Mouse (Mus musculus) ZHBTc4 (cell line): ENCODE data around the gene Hectd3.

Experiments
- DNase-seq: peaks from one replicate; pipeline ENCODE4 v3.0.0-alpha.2; 2011; ENCODE audit warnings: low read depth, low spot score

The Hectd3 gene

DNA sequence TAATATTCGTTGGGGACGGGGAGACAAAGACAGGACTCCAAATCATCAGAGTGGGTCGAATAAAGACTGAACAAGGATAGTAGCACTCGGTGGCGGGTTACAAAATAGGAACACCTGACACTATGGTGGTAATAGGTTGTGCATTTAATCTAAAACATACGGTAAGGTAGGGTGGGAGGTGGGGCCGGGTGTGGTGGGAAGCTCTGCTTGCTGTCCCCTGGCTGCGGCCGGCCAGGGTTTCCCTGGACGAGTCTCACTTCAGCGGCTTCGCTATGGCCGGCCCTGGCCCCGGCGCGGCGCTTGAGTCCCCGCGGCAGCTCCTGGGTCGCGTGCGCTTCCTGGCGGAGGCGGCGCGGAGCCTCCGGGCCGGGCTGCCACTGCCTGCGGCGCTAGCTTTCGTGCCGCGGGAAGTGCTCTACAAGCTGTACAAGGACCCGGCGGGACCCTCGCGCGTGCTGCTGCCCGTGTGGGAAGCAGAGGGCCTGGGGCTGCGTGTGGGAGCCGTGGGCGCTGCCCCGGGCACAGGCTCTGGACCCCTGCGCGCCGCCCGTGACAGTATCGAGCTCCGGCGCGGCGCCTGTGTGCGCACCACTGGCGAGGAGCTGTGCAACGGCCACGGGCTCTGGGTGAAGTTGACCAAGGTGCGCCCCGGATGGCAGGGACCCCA, at the start of gene Hectd3:
TSS of gene Hectd3 (plus strand) at position 187 of the 667 bp plus-strand sequence.
- DNase-seq: peak; percentile 75

DNA sequence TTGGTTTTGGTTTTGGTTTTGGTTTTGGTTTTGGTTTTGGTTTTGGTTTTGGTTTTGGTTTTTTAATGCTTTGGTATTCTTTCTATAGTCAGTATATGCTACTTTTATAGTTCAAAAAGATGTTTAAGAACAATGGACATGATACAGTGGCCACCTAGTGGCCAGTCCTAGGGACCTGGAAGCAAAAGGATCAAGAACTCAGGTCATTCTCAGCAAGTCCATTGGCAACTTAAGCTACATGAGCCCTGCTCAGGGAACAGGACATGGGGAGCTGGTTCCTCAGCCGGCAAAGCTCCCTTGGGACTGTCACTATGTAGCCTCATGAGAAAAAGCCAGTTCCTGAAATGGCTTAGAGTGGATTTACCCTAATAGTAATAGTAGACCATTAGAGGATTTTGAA, 43.5 kb upstream of the Hectd3 start:
- DNase-seq: no peak

DNA sequence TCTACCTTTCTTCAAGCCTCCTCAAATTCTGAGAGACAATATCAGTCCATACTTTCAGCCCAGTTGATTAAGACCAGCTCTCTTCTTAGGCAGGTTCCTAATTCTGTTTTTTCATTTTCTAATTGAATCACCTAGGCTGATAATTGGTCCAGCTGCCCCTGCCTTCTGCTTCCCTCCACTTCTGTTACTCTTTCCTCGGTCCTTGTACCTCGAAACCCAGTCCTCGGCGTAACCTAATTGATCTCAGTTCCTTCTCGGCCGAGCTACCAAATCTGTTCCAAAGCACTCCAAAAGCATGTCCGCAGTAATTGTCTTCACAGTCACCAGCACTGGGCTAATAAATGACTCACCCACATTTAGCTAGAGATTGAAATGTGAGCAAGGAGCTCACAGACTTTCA, 40.2 kb upstream of the Hectd3 start:
- no peak for DNase-seq

- no peak for DNase-seq
These were observed 18.6 kb upstream of the Hectd3 start for GRCm38 (mm10) chr4:116976503-116976902.

GRCm38 (mm10) chr4:116985681-116986080, 9.4 kb upstream of the Hectd3 start:
- DNase-seq: no peak

- DNase-seq: peak; percentile 96
These were observed 8.6 kb upstream of the Hectd3 start for GRCm38 (mm10) chr4:116986400-116987121.

- DNase-seq: no peak
These were observed 8.0 kb upstream of the Hectd3 start for GRCm38 (mm10) chr4:116987122-116987456.

DNA sequence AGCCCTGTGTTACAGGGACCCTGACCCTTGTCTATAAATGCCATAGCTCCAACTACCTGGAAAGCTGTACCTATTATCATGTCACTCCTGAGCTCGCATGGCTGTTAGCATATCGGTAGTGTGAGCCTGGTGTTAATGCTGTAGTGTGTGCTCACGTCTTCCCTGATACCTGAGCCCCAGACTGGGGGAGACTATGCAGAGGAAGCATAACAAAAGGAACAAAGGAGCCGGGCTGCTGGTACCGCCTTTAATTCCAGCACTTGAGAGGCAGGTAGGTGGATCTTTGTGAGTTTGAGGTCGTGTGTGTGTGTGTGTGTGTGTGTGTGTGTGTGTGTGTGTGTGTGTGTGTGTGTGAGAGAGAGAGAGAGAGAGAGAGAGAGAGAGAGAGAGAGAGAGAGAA, 5.4 kb upstream of the Hectd3 start:
- peak; percentile 50 for DNase-seq

DNA sequence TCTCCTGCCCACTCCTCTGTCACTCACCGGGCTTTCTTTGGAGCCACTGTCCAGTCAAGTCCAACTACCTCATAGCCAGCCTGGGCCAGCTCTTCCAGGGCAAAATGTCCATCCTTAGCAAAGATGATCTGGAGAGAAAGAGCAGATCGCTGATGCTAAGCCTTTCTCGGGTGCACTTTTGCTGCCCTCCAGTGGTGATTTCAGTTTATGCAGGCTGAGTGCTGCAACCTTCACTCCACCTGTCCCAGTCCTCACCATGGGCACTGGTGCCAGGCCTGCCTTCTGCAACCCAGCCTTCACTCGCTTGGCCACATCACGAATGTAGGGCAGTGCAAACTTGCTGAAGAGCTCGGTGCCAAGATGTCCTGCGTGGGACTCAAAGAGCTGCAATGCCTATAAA, 3.8 kb upstream of the Hectd3 start:
- peak; percentile 78 for DNase-seq

DNA sequence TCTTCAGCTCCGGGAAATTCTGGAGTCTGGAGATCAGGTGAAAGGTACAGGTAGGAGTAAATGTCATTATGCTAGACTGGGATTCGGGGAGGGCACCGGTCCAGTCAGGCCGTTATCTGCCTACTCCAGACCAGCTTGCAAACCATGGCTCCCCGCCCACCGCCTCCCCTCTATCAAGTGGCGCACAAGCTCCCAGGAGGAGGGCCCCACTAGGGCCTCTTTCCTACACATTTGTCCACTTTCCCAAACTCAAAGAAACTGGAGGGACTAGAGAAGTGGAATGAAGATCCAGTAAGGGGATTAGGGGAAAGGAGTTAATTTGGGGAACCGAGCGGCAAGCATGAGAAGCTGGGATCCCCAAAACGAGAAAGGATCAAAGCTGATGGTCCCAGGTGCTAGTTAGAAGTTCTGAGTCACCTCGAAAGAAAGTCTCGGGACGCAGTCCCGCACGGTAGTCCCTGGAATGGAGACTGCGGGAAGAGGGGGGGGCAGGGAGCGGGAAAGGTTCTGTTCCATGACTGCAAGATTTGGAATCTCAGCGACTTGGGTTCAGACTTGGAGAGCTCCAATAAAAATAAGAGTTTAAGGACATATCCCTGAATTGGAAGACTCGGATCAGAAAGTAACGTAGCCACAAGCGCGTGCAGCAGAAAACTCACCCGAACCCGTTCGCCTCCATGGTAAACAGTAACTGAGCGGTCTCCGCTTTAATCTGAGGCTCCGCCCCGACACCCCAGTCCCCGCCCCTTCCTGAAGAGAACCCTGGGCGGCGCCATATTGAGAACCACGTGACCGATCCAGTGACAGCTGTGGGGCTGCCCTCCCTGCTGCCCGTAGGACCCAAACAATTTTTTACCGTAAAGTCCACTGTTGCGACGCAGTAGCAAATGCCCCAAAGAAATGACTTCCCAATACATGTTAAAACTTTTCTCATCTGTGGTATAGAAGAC, 1.2 kb upstream of the Hectd3 start, which contains the start of gene Urod:
TSS of gene Urod (minus strand) at position 742 of the 950 bp plus-strand sequence.
- peak; percentile 97 for DNase-seq

DNA sequence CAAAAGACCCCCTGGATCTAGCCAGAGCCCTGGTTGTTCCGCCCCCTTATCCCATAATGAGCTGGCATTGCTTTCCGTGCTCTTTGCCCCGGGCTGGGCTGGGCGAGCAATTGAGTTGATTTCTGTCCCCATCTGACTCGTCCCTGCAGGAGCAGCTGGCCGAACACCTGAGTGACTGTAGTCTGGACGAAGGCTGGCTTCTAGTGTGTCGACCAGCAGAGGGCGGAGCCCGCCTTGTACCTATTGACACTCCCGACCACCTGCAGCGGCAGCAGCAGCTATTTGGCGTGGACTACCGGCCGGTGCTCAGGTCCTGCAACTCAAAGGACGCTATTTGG, 650 bp downstream of the Hectd3 start:
- DNase-seq: peak; percentile 73

DNA sequence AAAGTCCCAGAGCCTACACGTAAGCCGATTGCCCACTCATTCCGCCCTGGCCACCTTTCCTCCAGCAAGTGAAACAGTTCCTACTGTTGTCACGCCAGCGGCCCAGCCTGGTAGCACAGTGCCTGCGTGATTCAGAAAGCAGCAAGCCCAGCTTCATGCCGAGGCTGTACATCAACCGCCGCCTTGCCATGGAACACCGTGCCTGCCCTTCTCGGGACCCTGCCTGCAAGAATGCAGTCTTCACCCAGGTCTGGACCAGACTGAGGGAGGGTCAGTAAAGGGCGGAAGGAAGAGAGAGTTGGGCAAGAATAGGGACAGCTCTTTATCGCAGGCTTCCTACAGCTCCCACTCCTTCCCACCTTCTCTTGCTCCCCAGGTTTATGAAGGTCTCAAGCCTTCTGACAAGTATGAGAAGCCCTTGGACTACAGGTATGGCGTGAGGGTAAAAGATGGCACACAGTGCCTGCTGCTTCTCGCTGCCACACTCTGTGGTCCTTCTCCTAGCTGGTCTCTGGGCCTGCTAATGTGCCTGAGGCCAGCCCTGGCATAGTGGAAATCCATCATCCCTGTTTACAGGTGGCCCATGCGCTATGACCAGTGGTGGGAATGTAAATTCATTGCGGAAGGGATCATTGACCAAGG, 4.5 kb downstream of the Hectd3 start:
- no peak for DNase-seq

DNA sequence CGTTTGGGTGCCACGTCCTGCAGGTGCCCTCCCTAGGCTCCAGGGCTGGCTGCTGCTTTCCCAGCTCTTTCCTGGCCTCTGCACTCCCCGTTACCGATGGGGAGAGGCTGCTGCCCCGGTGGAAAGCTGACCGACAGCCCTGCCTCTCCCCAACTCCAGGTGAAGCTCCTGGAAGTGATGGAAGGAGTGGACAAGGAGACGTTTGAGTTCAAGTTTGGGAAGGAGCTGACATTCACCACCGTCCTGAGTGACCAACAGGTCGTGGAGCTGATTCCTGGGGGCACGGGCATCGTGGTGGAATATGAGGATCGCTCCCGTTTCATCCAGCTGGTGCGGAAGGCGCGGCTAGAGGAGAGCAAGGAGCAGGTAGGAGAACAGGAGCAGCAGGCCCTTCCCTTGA, 6.8 kb downstream of the Hectd3 start:
- DNase-seq: no peak

DNA sequence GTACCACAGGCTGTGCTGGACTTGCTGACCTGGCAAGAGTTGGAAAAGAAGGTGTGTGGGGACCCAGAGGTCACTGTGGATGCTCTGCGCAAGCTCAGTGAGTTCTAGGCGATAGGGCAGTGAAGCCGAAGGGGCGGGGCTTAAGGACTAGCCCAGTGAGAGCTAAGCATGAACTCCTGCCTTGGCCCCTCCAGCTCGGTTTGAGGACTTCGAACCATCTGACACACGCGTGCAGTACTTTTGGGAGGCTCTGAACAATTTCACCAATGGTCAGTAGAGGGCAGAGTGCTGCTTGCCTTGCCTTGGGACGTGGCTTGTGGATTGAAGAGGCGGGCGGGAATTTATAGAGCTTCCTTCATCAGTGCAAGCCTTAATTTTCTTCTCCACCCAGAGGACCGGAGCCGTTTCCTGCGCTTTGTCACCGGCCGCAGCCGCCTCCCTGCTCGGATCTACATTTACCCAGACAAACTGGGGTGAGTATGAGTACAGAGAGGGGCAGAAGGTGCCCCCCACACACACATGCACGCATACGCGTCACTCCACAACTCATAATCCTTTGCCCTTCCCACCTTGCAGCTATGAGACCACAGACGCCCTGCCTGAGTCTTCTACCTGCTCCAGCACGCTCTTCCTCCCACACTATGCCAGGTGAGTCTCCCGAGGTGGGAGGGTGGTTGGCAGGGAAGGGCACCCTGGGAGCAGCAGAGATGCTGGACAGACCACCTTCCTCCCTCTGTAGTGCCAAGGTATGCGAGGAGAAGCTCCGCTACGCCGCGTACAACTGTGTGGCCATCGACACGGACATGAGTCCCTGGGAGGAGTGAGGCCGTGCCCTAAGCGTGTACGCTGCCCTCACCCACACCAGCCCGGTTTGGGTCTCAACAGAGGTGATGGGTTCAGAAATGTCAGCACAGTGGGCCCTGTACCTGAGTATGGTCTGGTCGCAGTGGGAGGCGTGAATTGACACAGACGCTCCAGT, 7.7 kb downstream of the Hectd3 start:
- peak; percentile 96 for DNase-seq

DNA sequence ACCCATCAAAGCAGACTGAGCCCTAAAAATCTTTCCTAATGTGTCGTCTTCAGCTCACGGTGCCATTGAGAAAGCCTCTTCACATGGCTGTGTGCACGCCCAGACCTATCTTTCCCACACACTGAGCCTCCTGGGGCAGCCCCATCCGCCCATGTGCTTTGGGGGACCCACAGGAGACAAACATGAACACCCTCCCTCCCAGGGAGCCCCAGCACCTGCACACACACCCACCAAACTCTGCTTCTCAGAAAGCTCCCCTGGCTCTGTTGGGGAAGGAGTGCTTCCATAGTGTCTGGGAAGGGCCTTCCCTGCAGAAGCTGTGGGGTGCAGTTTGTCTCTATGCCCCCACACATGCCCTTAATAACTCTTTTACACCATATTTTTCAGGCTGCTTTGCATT, 9.5 kb downstream of the Hectd3 start:
- DNase-seq: no peak

- peak; percentile 75 for DNase-seq
These were observed 10.7 kb downstream of the Hectd3 start for GRCm38 (mm10) chr4:117005611-117006400.

- no peak for DNase-seq
These were observed 11.9 kb downstream of the Hectd3 start for GRCm38 (mm10) chr4:117007058-117007457.

GRCm38 (mm10) chr4:117010231-117010630, 15.1 kb downstream of the Hectd3 start:
- DNase-seq: no peak

- no peak for DNase-seq
These were observed 18.5 kb downstream of the Hectd3 start for GRCm38 (mm10) chr4:117013596-117013995.

DNA sequence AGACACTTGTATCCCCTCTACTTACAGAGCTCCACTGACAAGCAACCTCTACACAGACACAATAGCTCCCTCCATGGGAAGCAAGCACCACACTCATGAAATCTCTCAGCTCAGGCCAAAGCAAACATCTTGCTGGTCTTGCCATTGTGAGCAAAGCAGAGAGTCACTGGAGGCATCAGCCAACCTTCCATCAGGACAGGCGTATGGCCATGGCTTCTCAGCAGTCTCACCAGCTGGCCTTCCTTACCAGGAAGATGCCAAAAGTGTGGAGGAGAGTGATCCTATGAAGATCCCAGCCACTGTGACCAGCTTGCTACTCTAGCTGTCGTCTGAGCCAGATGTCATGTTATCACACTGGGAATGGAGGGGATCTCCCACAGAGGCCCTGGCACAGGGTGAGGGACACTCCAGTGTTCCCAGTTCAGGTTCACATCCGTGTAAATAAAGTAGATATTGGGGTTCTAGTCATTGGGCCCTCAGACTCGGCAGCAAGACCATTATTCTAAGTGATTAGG, 19.8 kb downstream of the Hectd3 start:
- DNase-seq: no peak
